Mouse (Mus musculus) right cerebral cortex, postnatal 4 days (tissue): ENCODE data around the gene Cfap126.

ENCODE experiments used
- DNase-seq: peaks from one replicate; pipeline ENCODE4 v3.0.0-alpha.2; 2022

Cfap126 gene

DNA sequence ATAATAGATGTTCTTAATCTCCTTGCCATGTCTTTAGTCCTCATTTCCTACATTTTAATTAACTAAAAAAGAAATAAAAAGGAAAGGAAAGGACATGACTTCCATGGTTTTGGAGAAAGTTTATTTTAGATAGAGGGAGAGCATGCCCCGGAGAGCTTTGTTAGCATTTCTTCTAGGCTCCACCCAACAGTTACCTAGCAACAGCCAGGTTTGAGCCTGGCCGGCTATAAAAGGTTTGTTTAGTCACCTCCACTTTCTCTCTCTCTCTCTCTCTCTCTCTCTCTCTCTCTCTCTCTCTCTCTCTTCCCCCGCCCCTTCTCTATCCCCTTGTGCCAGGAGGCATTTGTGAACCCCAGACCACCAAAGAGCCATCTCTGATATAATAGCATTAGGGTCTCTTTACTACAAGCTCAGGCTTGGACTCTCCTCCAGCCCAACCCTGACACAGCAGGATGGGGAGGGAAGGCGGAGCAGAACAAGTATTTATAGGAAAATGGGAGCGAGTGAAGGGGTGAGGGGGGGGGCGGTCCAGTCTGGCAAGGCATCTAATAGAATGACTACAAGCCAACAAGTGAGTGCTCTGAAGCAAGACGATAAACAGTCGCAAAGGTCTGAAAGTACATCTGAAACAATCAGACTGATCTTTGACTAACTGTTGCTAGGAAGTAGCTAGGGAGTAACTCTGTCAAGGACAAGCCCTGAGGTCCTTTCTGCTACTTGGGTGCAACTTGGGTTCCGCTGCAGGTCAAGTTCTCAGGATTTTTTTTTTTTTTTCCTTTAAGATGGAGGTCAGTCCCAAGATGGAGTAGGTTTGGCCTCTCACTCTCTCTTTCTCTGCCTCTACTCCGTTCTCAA is 17.4 kb upstream of the Cfap126 start:
- DNase-seq = no peak

DNA sequence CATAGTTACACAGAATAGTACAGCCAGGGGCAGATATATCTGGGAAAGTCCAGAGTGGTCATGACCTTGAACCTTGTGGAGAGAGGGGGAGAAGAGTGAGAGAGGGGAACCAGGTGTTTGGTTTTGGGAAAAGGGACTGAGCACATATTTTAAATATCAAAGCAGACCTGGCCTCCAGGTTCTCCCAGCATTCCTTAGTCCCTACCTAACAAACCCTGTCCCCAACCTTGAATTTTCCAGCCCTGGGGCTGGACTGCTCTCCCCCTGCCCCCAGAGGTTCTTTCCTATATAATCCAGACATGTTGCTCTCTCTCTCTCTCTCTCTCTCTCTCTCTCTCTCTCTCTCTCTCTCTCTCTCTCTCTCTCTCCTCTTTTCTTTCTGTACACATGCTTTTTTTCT is 16.6 kb upstream of the Cfap126 start:
- no peak for DNase-seq

DNA sequence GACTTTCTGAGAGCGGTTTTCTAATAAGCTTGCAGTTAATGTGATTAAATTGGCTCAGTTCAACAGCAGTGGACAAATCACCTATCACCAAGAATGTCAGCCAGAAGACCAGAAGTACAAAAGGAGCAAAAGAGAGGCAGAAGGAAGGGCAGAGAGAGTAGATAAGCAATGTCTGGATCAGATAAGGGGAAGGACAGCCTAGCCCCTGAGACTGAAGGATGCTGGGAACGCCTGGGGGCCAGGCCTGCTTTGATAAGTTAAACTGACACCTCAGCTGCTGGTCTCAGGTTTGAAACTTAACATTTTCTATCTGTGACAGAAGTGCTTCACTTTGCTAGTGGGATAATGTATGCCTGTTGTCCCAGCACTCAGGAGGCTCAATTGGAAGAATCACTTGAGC is 16.1 kb upstream of the Cfap126 start:
- DNase-seq = no peak

DNA sequence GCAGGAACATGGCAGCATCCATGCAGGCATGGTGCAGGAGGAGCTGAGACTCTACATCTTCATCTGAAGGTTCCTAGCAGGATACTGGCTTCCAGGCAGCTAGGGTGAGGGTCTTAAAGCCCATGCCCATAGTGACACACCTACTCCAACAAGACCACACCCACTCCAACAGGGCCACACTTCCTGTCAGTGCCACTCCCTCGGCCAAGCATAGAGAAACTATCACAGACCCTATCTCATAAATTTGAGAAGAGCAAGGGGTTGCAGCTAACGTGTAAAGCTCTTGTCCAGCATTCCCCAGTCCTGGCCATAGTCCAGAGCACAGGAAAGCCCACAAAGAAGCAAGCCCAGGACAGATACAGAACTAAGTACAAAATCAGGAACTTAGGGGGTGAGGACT is 12.7 kb upstream of the Cfap126 start:
- no peak for DNase-seq

DNA sequence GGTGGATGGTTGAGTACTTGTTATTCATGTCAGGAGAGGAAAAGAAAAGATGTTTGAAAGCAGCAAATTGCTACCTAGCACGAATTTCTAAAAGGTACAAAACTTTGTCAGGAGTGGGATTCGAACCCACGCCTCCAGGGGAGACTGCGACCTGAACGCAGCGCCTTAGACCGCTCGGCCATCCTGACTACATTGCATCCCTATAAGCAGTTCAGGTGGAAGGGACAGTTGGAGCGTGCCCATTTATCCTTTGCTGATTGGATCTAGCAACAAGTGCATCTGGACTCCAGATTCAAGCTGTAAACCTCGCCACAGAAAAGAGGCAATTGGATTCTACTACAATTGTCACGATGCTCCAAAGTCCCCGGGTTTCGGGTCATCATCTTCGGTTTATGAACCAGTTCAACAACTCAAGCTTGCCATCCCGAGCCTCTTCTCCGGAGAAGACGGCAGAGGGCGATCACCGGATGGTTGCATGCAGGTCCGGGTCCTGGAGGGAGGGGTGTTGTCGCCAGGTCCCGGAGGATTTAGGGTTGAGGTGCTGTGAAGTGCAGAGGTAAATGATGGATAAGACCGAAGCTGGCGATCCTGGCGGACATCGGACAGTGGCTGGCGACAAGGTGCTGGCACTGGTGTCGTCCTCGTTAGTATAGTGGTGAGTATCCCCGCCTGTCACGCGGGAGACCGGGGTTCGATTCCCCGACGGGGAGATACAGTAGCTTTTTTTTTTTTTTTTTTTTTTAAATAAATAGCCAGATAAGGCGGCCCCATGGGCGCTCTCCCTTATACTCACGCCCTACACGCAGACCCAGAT is 11.8 kb upstream of the Cfap126 start:
- peak; percentile 91 for DNase-seq

DNA sequence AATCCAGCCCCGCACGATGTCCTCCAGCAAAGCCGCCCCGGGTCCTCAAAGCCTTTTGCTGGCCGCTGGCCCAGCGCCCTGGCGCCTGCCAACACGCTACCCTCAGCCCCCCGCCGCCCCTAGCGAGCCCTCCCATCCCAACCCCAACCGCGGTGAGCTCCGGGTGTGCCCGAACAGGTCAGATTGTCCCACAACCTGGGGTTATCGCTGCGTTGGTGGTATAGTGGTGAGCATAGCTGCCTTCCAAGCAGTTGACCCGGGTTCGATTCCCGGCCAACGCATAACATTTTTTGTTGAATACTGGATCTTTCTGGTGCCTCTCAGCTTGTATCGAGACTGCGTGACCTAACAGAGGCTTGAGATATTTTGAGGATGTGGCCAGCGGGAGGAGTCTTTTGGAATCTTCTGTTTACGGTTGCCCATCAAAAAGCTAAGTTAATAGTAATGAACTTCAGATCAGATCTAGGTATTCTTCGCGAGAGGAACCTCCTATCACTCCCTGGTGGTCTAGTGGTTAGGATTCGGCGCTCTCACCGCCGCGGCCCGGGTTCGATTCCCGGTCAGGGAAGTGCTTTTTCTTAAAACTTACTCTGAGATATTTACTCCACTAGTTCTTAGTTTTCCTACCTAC is 11.1 kb upstream of the Cfap126 start:
- DNase-seq = peak; percentile 89

DNA sequence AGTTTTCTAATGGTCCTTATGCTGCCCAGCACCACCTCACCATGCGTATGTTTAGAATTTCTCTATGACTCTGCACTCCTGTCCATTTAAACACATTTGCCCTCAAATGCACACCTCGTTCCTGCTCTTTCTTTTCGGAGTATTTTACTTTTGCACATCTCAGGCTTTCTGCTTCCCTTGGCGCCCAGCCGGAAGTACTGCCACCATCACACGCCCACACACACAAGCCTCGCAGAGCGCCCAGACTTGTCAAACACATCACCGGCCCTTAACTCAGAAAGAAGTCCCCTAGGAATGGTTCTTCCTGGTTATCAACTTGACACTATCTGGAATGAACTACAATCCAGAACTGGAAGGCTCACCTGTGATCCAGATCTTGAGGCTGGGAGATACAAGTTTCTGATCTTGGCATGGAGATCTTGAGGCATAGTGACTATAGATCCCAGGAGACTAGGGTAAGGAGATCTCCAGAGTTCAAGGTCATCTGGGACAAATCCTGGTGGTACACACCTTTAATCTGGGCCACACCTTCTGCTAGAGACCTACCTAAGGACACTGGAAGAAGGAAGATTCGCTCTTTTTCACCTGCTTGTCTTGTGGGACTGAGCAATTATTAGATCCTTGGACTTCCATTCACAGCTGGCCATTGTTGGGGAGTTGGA is 10.4 kb upstream of the Cfap126 start:
- DNase-seq = peak; percentile 45

DNA sequence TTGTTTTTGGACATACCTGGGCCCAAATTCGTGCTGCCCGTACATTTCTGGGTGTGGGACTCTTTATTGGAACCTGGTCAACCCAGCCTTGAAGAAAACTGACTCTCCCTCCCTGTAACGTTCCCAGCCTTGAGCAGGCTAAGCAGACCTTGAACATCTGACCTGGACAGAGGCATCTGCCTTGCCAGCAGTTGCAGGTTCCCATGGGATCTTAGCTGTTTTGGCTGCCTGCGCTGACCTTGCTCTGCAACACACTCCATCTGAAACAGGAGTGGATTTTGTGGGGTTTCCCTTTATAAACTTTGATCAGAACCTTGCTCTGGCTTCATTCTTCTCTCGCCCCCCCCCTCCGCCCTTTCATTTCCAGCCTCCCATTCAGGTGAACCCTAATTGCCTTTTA is 8.5 kb upstream of the Cfap126 start:
- DNase-seq = no peak

DNA sequence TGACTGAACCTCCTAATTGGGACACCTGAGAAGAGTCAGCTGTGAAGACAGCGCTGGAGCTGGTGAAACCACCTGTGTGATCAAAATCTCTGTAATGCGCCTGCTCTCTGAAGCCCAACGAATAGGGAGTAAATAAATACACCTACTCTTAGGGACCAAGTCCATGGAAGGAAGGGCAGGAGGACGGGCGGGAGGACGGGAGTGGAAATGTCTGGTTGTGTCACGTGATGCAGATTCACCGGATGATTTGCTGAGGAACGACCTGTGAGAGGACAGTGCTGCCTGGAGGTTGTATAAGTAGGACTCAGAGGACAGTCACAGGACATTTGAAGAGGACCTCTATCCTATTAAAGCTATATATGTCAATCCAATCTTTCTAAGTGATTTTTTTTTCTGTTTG is 4.1 kb upstream of the Cfap126 start:
- DNase-seq = no peak

DNA sequence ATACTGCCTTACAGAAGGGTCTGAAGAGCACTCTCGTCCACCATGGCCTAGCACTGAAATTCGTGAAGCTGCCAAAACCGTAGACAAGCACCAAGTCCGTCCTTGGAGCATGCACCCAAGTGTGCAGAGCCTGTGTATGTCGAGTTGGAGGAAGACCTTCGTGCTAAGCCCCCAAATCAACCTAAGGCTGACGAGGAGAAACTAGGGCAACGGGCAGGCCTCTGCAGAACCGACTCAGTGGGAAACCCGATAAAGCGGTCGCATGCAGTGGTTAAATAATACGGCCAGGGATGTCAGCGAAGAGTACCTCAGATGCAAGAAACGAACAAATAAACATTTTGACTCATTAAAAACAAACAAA is 3.1 kb upstream of the Cfap126 start:
- DNase-seq = no peak

DNA sequence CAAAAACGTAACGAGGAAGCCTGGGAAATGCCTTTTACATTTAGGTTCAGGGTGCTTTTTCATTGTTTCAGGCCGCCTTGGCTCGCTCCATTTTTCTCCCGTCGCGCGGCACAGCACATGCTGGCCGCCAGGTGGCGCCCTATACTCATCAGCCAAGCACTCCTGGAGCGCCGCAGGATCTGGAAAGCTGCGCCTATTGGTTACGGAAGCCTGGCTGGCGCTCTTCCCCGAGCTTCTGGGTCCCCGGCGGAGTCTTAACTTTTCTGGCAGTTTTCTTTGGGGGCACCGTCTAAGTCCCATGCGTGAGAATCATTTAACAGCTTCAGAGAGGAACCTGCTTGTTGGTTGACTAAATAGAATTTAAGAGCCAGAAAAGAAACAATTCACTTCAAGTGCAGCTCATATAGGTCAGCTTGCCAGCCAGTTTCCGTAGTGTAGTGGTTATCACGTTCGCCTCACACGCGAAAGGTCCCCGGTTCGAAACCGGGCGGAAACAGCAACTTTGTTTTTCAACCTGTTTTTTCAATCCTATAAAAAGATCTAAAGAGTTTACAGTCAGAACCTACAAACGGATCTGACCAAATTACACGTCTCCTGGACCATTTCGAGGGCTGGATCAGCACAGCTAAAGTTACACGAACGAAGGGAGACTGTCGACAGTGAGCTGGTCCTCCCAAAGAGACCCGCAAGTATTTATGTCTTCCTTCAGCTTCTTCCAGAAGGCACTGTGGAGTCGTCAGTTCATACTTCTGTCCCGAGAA is 2.5 kb upstream of the Cfap126 start:
- DNase-seq = peak; percentile 94

DNA sequence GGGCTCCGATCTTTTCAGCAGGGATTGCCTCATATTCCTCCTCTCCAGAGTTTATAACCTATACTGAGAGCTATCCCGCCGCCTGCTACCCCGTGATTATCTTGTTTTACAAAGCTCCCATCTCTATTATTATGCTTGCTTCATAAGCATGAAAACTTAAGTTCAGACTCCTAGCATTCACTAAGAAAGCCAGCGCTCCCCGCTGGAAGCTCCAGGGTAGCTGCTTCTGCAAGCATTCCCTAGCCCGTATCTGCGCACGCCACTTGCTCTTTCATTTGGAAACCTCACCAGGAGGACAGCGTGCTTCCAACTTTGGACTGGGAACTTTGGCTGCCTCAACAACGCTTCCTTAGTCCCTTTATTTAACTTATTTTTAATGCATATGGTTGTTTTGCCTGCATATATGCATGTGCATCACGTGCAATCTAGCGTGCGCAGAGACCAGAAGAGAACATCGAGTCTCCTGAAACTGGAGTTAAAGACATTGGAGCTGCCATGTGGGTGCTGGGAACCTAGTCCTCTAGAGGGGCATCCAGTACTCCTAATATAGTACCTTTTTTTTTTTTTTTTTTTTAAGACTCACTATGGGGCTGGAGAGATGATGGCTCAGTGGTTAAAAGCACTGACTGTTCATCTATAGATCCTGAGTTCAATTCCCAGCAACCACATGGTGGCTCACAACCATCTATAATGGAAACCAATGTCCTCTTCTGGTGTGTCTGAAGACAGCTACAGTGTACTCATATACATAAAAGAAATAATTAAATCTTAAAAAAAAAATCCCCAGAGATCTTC is 1.7 kb upstream of the Cfap126 start:
- peak; percentile 37 for DNase-seq

DNA sequence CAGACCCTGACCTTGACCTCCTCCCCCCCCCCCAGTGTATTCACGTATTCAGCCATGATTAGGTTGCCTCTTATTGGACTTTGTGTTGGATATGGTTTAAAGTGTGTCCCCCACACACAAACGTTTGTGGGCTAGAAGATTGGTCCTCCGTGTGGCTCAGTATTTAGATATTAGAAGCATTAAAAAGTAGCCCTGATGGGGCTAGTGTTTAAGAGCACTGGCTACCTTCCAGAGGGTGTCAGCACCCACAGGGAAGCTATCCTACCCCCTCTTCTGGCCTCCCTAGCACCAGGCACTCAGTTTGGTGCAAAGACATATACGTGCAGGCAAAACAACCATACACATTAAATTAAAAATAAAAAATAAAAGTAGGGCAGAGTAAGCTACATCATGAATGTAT is 732 bp upstream of the Cfap126 start:
- no peak for DNase-seq

DNA sequence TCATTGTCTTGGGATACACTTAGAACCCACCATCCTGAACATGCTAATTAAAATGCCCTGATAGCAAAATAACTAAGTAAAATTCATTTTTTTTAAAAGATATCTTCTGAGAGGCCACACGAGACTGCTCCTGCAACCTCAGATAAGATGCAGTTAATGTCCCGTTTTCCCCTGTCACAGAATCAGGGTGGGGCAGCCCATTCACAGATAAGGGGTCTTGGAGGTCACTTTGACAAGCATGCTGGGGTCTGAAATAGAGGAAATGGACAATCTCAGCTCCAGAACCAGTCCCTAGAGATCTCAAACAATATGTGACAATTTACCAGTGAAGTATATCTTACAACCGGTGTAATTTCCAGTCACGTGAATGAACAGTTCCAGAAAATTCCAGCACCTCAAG is 2.6 kb downstream of the Cfap126 start:
- DNase-seq = no peak

DNA sequence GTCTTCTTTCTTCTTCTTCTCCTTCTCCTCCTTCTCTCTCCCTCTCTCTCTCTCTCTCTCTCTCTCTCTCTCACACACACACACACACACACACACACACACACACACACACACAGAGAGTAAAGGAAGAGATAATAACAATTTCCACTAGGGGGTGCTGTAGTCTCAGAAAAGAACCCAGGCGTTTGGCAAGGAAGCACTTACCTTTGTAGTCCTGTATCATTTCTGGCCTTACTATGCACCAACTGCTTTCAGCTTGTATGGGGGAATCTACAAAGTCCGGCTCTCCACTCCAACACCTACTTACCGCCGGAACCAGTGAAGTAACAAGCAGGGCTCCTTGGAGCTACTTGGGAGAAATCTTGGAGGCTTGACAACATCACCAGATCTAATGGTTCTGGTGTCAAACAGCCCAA is 4.6 kb downstream of the Cfap126 start:
- peak; percentile 18 for DNase-seq

DNA sequence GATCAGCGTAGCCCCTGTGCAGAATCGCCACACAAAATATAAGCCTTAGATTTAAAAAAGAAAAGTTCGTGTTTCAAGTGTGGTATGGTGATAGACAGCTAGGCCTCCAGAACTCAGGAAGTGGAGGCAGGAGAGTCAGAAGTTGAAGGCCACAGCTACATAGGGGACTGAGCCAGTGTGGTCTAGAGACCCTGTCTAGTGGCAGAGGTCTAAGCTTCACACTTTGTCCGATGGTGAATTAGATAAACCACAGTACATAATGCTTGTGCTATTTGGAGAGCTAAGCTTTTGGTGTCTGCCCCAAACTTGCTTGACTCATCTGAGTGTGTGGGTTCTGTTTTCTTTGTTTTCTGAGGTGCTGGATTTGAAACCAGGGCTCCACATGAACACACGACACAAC is 5.3 kb downstream of the Cfap126 start:
- DNase-seq = no peak

DNA sequence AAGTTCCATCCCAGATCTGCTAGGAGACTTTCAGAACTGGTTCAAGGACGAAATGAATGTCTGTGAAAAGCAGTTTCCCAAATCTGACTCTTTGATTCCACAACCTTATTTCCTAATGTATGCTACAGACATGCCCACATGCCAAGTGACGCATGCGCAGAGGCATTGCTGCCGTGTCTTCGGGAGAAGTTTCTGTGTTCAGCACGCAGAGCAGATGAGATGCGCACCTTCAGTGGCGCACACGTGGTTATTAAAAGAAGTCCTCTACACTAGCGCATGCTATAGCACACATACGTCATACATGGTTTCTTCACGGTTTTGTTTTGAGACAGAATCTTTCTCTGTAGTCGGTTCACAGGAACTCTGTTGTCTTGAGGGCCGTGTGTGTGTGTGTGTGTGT is 5.7 kb downstream of the Cfap126 start:
- no peak for DNase-seq

DNA sequence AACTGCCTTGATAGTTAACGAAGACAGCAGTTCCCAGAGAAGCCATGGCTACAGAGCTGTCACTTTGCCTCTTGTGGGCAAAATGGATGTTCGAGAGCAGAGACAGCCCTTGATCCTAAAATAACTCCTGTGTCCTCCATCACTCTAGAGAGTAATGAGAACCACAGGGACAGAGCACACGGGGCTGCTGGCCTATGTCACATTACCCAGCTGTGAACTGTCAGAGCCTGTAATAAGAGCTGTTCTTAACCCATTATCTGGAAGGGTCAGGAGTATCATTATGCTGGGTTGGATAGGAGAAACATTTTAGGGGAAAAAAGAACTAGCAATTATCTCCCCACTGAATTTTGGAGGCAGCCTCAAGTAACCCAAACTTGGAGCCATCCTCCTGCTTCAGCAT is 7.2 kb downstream of the Cfap126 start:
- no peak for DNase-seq

DNA sequence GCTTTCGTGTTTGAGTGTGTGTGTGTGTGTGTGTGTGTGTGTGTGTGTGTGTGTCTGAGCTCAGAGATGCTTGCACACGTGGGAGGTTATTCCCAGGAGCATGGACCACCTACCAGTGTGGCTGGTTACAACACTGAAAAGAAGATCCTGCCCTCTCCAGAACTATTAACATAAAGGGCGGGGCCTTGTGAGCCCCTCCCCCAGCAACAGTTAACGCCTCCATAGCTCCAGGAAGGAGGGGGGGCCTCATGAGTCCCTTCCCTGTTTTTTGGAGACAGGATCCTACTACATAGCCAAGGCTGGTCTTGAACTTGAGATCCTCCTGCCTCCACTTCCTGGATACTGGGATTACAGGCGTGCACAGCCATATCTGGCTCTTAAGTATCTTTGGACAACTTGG is 8.1 kb downstream of the Cfap126 start:
- DNase-seq = no peak

DNA sequence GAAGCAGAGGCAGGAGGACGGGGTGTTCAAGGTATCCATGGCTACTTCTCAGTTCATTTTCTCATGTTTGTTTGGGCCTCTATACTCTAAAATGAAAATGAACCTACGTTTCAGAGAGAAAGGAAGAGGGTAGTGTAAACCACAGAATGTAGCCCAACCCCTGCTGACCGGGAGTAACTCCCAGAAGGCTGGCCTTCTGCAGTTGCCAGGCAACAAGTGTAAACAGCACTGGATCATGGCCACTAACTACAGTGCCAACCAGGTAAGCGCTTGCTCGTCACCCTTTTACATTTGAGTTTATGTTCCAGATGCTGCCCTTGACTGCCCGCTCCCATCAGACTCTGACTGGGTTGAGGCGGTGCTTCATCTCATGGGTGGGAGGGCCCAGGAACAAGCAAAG is 9.2 kb downstream of the Cfap126 start:
- DNase-seq = no peak

DNA sequence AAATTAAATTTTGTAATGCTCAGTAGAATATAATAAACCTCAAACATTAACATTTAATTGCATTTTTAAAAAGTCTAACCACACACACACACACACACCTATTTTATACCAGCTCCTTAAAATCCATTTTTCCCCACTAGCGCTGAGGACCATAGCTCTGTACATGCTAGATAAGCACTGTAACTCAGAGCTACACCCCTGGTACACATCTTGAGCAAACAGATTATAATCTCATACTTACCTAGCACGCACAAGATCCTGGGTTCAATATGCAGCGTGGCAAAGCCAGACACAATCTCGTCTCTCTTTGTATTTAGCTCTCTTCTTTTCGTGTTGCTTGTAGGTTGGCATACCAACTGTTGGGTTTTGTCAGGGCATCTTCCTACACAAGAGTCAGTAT is 10.7 kb downstream of the Cfap126 start:
- DNase-seq = no peak

DNA sequence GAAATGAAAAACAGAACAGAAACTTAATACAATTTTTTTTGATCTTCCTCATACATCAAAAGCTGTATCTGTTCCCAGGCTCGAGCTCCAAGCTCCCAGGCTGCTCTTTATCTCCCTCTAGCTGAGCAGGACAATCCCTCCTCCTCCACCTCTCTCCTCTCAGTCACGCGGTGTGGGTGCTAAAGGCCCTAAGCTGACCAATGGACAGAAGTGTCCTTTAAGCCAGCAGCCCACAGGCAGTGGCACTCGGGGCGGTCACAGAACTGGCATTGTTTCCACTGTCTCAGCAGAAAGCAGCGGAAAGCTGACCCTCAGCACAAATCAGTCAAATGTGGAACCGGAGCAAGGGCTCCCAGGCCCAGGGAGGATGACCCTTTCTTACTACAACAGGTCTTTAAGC is 15.5 kb downstream of the Cfap126 start:
- DNase-seq = no peak
